ENCODE assay signal across 8 mouse cellular contexts in genomic region chr2:151747847-151748705, GRCm38 (mm10). TPM values are rescaled to one million over a fixed set of nuclear protein-coding genes. Genes with fewer than 3 reads are reported as not detected.
A peak's percentile ranks its signal among the peaks of the same experiment; 100 is the strongest.
DNase-seq lines count a peak whose midpoint lies in the region; ATAC-seq and TF ChIP-seq lines count a peak whose summit lies in the region.

No protein-coding gene starts in this region.

- no peaks in the 10 kb centered on the region; the same call in 1 of the 2 replicates for H3K4me1 ChIP-seq in forebrain, embryonic 16.5 days (replicated peaks; ENCODE audit: control insufficient read depth, insufficient read depth, low read length)

- WGBS in forebrain, embryonic 16.5 days = 20% methylated on average over 19 of the region's 19 CpGs

- H3K4me3 ChIP-seq in forebrain, embryonic 16.5 days (replicated peaks; ENCODE audit: low read length) = no peak overlapping the region
- H3K4me3 ChIP-seq in left cerebral cortex, adult 2 months = no peak overlapping the region

- H3K9me3 ChIP-seq in forebrain, embryonic 16.5 days (ENCODE audit: control insufficient read depth, low read length) = no peaks in the 10 kb centered on the region

- H3K27ac ChIP-seq in forebrain, embryonic 16.5 days (ENCODE audit: low read length) = no peak overlapping the region
- H3K27ac ChIP-seq in left cerebral cortex, adult 2 months = no peak overlapping the region

- 0 out of 2 replicates have a peak overlapping the region, but pooled peaks have one; percentile 18 for H3K9ac ChIP-seq in forebrain, embryonic 16.5 days (replicated peaks; ENCODE audit: low read depth, low read length)

- H3K4me2 ChIP-seq in forebrain, embryonic 16.5 days (ENCODE audit: low read length) = no peak overlapping the region

- peaks cover 4% of the 10 kb centered on the region; the same call in 1 of the 2 replicates for H3K27me3 ChIP-seq in forebrain, embryonic 16.5 days (replicated peaks; ENCODE audit: control insufficient read depth, insufficient read depth, low read length)

- H3K36me3 ChIP-seq in forebrain, embryonic 16.5 days (ENCODE audit: control insufficient read depth, insufficient read depth) = no peaks in the 10 kb centered on the region

- peak; percentile 92 for TF ChIP-seq CTCF in left cerebral cortex, adult 2 months (IDR thresholded peaks at IDR 0.05)

- intact Hi-C loops in left cerebral cortex, adult 2 months (cut with DNase I) = loop anchor here (1.0 to 5.0 kb wide), 2 partner anchors 118 to 259 kb away; no protein-coding TSS in a partner anchor

- peak; percentile 78 for ATAC-seq in forebrain, embryonic 16.5 days
- ATAC-seq in inflammation-experienced regulatory T-cells, adult 6 months = peak; percentile 71

- DNase-seq in R1 (ENCODE audit: low read depth, low spot score) = peak; percentile 84
- DNase-seq in cerebellum, adult 18-20 months = peak; percentile 57 to 67
- DNase-seq in left cerebral cortex, adult 2 months (ENCODE audit: extremely low spot score in 1 of 2, low spot score in 2 of 2) = peak; percentile 72 to 84
- DNase-seq in mesoderm, embryonic 11.5 days (ENCODE audit: low read depth, low spot score) = peak; percentile 88
- DNase-seq in right cerebral cortex, postnatal 14 days = peak; percentile 75
- peak; percentile 53 for DNase-seq in yolk sac, embryonic 10.5 days (ENCODE audit: low spot score)

RNA-seq across cellular contexts. Expression of gene Psmf1, which starts 4.1 kb away (rescaled TPM):
- polyA plus RNA-seq in forebrain, embryonic 16.5 days (2015; fragmentation: Nextera tagmentation; extraction: Ambion mirVana) = 56.7 and 57.3 TPM in 2 replicates
- polyA plus RNA-seq in inflammation-experienced regulatory T-cells, adult 6 months (2017; shearing (Covaris generic)) = 10 to 100 TPM; 67.0 to 79.2 (median 76.2) TPM
- total RNA-seq in left cerebral cortex, adult 2 months (2021) = 10 to 100 TPM; 38.5 to 42.3 TPM

RNA-seq across cellular contexts. Expression of gene Tmem74b, which starts 46.3 kb away (rescaled TPM):
- 22.2 and 26.6 TPM in 2 replicates for polyA plus RNA-seq in forebrain, embryonic 16.5 days (2015; fragmentation: Nextera tagmentation; extraction: Ambion mirVana)
- polyA plus RNA-seq in inflammation-experienced regulatory T-cells, adult 6 months (2017; shearing (Covaris generic)) = not detected
- 10 to 100 TPM in 1 of 2 experiments, 1 to 10 TPM in 1; 8.6 to 11.1 TPM for total RNA-seq in left cerebral cortex, adult 2 months (2021)

Comparison
In these comparisons a context has a peak if more than half of its experiments do, and no peak if none do; other contexts are left out.
1. RNA of gene Tmem74b, which starts 46.3 kb away (polyA plus RNA-seq): 22.2 to 26.6 TPM in forebrain, embryonic 16.5 days; not detected in inflammation-experienced regulatory T-cells, adult 6 months; every median in the first group is over 10 times any median in the second.
2. Peak in every context shown above with its lines, with median percentiles within 50 percentile points of each other: DNase-seq.